Mouse (Mus musculus) liver, embryonic 12.5 days (tissue): ENCODE data around the gene Use1. TPM values are rescaled to one million over a fixed set of nuclear protein-coding genes. Genes with fewer than 3 reads are reported as not detected.

Experiments used
- ATAC-seq: fragments of 200-750 bp; cut with Nextera tagmentation; 2 replicates; pipeline ENCODE4 v1.8.0; 2017; ENCODE audit warnings: moderate number of reproducible peaks, mild to moderate bottlenecking, moderate library complexity
- H3K27ac ChIP-seq: fragments of 300-500 bp; sonication (generic); 2 replicates; pipeline ENCODE4 v1.5.1; 2016; ENCODE audit warnings: mild to moderate bottlenecking
- H3K27me3 ChIP-seq: fragments of 300-500 bp; sonication (generic); replicated peaks from 2 replicates; pipeline ENCODE4 v1.6.1; 2016; ENCODE audit warnings: mild to moderate bottlenecking, moderate library complexity
- H3K36me3 ChIP-seq: fragments of 300-500 bp; sonication (generic); 2 replicates; pipeline ENCODE4 v1.6.1; 2016; ENCODE audit warnings: mild to moderate bottlenecking, moderate library complexity
- H3K4me1 ChIP-seq: fragments of 300-500 bp; sonication (generic); 2 replicates; pipeline ENCODE4 v1.6.1; 2016
- H3K4me2 ChIP-seq: fragments of 300-500 bp; sonication (generic); 2 replicates; pipeline ENCODE4 v1.6.1; 2016; ENCODE audit warnings: mild to moderate bottlenecking, moderate library complexity
- H3K4me3 ChIP-seq: fragments of 300-500 bp; sonication (generic); 2 replicates; pipeline ENCODE4 v1.5.1; 2016; ENCODE audit warnings: mild to moderate bottlenecking, moderate library complexity
- H3K9ac ChIP-seq: fragments of 300-500 bp; sonication (generic); 2 replicates; pipeline ENCODE4 v1.6.1; 2016; ENCODE audit warnings: mild to moderate bottlenecking, moderate library complexity
- H3K9me3 ChIP-seq: fragments of 300-500 bp; sonication (generic); replicated peaks from 2 replicates; pipeline ENCODE4 v1.6.1; 2016; ENCODE audit warnings: mild to moderate bottlenecking, moderate library complexity
- WGBS: fragments of 180-500 bp; shearing (Covaris S2); methylation state at CpG from one replicate; pipeline ENCODE4 v1.1.7; 2016; ENCODE audit not compliant: insufficient replicate concordance; 5-methylcytosine and 5-hydroxymethylcytosine counted together
- polyA plus RNA-seq: library from polyadenylated mRNA; unstranded; fragments of >200 nt; fragmentation: Nextera tagmentation; extraction: Ambion mirVana; gene quantifications from 2 replicates; pipeline ENCODE4 v1.2.1, GENCODE M21; 2016

The Use1 gene
- polyA plus RNA-seq, 1 experiment from 2014 or later = 61.1 TPM

GRCm38 (mm10) chr8:71379512-71380075 is 12.9 kb downstream of the Use1 start:
- WGBS = 49% methylated on average over 3 of the region's 3 CpGs
- H3K27ac ChIP-seq = 0 out of 2 replicates have a peak overlapping the region, but pooled peaks have one; percentile 18
- H3K4me2 ChIP-seq = peak overlapping the region; percentile 95
- H3K9ac ChIP-seq = peak overlapping the region; percentile 74; the same call in 1 of the 2 replicates
- H3K4me3 ChIP-seq = peak overlapping the region; percentile 66
- H3K27me3 ChIP-seq = peaks cover 77% of the 10 kb centered on the region
- no peak for ATAC-seq
- peaks cover 25% of the 10 kb centered on the region for H3K36me3 ChIP-seq
- H3K9me3 ChIP-seq = no peaks in the 10 kb centered on the region
- H3K4me1 ChIP-seq = peaks cover 79% of the 10 kb centered on the region

- H3K4me1 ChIP-seq = peaks cover 70% of the 10 kb centered on the region
- no peaks in the 10 kb centered on the region for H3K9me3 ChIP-seq
- H3K4me3 ChIP-seq = peak overlapping the region; percentile 66
- H3K9ac ChIP-seq = peak overlapping the region; percentile 74
- peak overlapping the region; percentile 95 for H3K4me2 ChIP-seq
- peaks cover 77% of the 10 kb centered on the region for H3K27me3 ChIP-seq
- peaks cover 16% of the 10 kb centered on the region for H3K36me3 ChIP-seq
- 6% methylated on average over 72 of the region's 72 CpGs for WGBS
- ATAC-seq = no peak
- peak overlapping the region; percentile 73 for H3K27ac ChIP-seq
Observed at GRCm38 (mm10) chr8:71380178-71381171, 13.8 kb downstream of the Use1 start.

GRCm38 (mm10) chr8:71381421-71381970 is 14.8 kb downstream of the Use1 start, which contains the start of gene Nr2f6:
Nr2f6 (minus strand) TSS chr8:71381960.
- peaks cover 68% of the 10 kb centered on the region for H3K27me3 ChIP-seq
- H3K4me1 ChIP-seq = peaks cover 60% of the 10 kb centered on the region
- peak within 1 kb of the TSS; percentile 74 for H3K9ac ChIP-seq
- peak within 1 kb of the TSS; percentile 73 for H3K27ac ChIP-seq
- H3K36me3 ChIP-seq = peaks cover 9% of the 10 kb centered on the region
- no peaks in the 10 kb centered on the region for H3K9me3 ChIP-seq
- ATAC-seq = no peak; the same call in 1 of the 2 replicates
- peak within 1 kb of the TSS; percentile 95 for H3K4me2 ChIP-seq
- peak within 1 kb of the TSS; percentile 66 for H3K4me3 ChIP-seq
- WGBS = 0% methylated on average over 67 of the region's 89 CpGs

- Histone ChIP-seq H3K4me2 (peak overlapping the region; percentile 95), H3K27ac (peak overlapping the region; percentile 69), H3K36me3 (peaks cover 9% of the 10 kb centered on the region), H3K4me1 (peaks cover 52% of the 10 kb centered on the region), H3K9me3 (no peaks in the 10 kb centered on the region), H3K27me3 (peaks cover 60% of the 10 kb centered on the region), H3K9ac (peak overlapping the region; percentile 61), H3K4me3 (peak overlapping the region; percentile 66)
- 6% methylated on average over 73 of the region's 80 CpGs for WGBS
- peak; percentile 78 for ATAC-seq
Observed at GRCm38 (mm10) chr8:71381971-71382961, 15.6 kb downstream of the Use1 start.

GRCm38 (mm10) chr8:71383396-71383795 is 16.7 kb downstream of the Use1 start:
- peak overlapping the region; percentile 95 for H3K4me2 ChIP-seq
- H3K9ac ChIP-seq = no peak overlapping the region
- peak overlapping the region; percentile 69 for H3K27ac ChIP-seq
- peaks cover under 1% of the 10 kb centered on the region; the same call in 1 of the 2 replicates for H3K36me3 ChIP-seq
- no peak overlapping the region for H3K4me3 ChIP-seq
- H3K4me1 ChIP-seq = peaks cover 46% of the 10 kb centered on the region
- H3K27me3 ChIP-seq = peaks cover 49% of the 10 kb centered on the region
- no peak for ATAC-seq
- WGBS = 47% methylated on average over 12 of the region's 12 CpGs
- no peaks in the 10 kb centered on the region for H3K9me3 ChIP-seq

- no peak for ATAC-seq
- Histone ChIP-seq H3K36me3 (no peaks in the 10 kb centered on the region), H3K4me3 (no peak overlapping the region), H3K9me3 (no peaks in the 10 kb centered on the region), H3K4me2 (peak overlapping the region; percentile 95), H3K27ac (peak overlapping the region; percentile 69), H3K4me1 (peaks cover 44% of the 10 kb centered on the region), H3K27me3 (peaks cover 44% of the 10 kb centered on the region), H3K9ac (no peak overlapping the region)
- 37% methylated on average over 2 of the region's 3 CpGs for WGBS
Observed at GRCm38 (mm10) chr8:71383860-71384259, 17.2 kb downstream of the Use1 start.

GRCm38 (mm10) chr8:71385212-71385835 is 18.7 kb downstream of the Use1 start:
- Histone ChIP-seq H3K4me3 (no peak overlapping the region), H3K9me3 (no peaks in the 10 kb centered on the region), H3K27ac (no peak overlapping the region), H3K36me3 (no peaks in the 10 kb centered on the region), H3K27me3 (peaks cover 29% of the 10 kb centered on the region), H3K9ac (no peak overlapping the region), H3K4me2 (no peak overlapping the region), H3K4me1 (peaks cover 30% of the 10 kb centered on the region)
- ATAC-seq = no peak
- WGBS = 61% methylated on average over 12 of the region's 12 CpGs

- no peak for ATAC-seq
- no peak overlapping the region for H3K4me3 ChIP-seq
Observed at GRCm38 (mm10) chr8:71388267-71388666, 21.6 kb downstream of the Use1 start.

GRCm38 (mm10) chr8:71391696-71392095 is 25.0 kb downstream of the Use1 start:
- Histone ChIP-seq H3K4me2 (no peak overlapping the region), H3K4me1 (peaks cover 26% of the 10 kb centered on the region), H3K9ac (no peak overlapping the region), H3K4me3 (no peak overlapping the region), H3K36me3 (no peaks in the 10 kb centered on the region), H3K9me3 (no peaks in the 10 kb centered on the region), H3K27me3 (no peaks in the 10 kb centered on the region), H3K27ac (no peak overlapping the region)
- WGBS = 66% methylated on average over 2 of the region's 2 CpGs
- no peak for ATAC-seq

More at GRCm38 (mm10) chr8:71388267-71388666, 21.6 kb downstream of the Use1 start:
- H3K9ac ChIP-seq = no peak overlapping the region
- H3K4me1 ChIP-seq = peaks cover 11% of the 10 kb centered on the region
- no peak overlapping the region for H3K27ac ChIP-seq
- no peak overlapping the region for H3K4me2 ChIP-seq
- H3K27me3 ChIP-seq = peaks cover under 1% of the 10 kb centered on the region; the same call in 1 of the 2 replicates
- 35% methylated on average over 1 of the region's 1 CpGs for WGBS
- H3K9me3 ChIP-seq = no peaks in the 10 kb centered on the region
- no peaks in the 10 kb centered on the region for H3K36me3 ChIP-seq

GRCm38 (mm10) chr8:71392391-71392790 is 25.7 kb downstream of the Use1 start:
- no peaks in the 10 kb centered on the region for H3K36me3 ChIP-seq
- WGBS = 59% methylated on average over 5 of the region's 5 CpGs

More at GRCm38 (mm10) chr8:71392391-71392790, 25.7 kb downstream of the Use1 start:
- no peak overlapping the region for H3K4me2 ChIP-seq
- H3K9me3 ChIP-seq = no peaks in the 10 kb centered on the region
- H3K9ac ChIP-seq = no peak overlapping the region
- no peak overlapping the region for H3K27ac ChIP-seq
- no peaks in the 10 kb centered on the region for H3K27me3 ChIP-seq
- peaks cover 29% of the 10 kb centered on the region for H3K4me1 ChIP-seq
- H3K4me3 ChIP-seq = no peak overlapping the region
- ATAC-seq = no peak
